Mouse (Mus musculus) retina, postnatal 7 days (tissue): ENCODE results near the gene Rpl7a.

Experiments used
- DNase-seq: peaks from one replicate; pipeline ENCODE4 v3.0.0-alpha.2; 2012; ENCODE audit warnings: low read depth, low spot score

The Rpl7a gene

DNA sequence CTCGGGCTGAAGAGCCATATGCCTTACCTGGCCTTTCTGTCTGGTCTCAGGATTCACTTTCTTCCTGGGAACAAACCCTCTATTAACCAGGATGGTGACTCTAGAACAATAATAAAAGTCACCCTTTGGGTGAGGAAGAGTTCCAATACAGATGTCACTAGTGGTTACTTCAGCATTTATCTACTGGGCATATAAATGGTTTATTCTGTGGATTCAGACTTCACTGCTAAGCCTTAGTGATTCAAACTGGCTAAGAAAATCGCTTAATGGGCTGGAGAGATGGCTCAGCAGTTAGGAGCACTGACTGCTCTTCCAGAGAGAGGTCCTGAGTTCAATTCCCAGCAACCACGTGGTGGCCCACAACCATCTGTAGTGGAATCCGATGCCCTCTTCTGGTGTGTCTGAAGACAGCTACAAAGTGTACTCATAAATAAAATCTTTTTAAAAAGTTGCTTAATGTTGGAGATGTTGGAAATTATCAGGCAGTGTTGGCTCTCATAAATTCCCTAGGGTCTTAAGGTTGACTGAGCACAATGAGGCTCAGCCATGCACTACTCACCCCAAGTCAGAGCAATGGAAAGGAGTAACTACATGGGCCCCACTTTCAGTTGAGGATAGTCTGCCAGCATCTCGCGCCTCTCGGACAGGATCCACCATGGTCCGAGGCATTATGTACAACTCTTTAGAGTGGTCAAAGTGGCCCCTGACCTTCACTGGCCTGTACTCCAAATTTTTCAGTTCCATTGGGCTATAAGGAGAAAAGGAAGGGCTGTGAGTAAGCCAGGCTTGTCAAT, 3.8 kb downstream of the Rpl7a start:
- no peak for DNase-seq

GRCm38 (mm10) chr2:26915927-26916728, 5.6 kb downstream of the Rpl7a start, which contains the start of the genes Surf2 and Surf1:
Gene Surf2 (plus strand): TSS chr2:26916367.
Gene Surf1 (minus strand): TSS chr2:26916530.
- DNase-seq: peak; percentile 71

GRCm38 (mm10) chr2:26916738-26917137, 6.2 kb downstream of the Rpl7a start:
- no peak for DNase-seq

- no peak for DNase-seq
Observed at GRCm38 (mm10) chr2:26919684-26920083, 9.1 kb downstream of the Rpl7a start.

DNA sequence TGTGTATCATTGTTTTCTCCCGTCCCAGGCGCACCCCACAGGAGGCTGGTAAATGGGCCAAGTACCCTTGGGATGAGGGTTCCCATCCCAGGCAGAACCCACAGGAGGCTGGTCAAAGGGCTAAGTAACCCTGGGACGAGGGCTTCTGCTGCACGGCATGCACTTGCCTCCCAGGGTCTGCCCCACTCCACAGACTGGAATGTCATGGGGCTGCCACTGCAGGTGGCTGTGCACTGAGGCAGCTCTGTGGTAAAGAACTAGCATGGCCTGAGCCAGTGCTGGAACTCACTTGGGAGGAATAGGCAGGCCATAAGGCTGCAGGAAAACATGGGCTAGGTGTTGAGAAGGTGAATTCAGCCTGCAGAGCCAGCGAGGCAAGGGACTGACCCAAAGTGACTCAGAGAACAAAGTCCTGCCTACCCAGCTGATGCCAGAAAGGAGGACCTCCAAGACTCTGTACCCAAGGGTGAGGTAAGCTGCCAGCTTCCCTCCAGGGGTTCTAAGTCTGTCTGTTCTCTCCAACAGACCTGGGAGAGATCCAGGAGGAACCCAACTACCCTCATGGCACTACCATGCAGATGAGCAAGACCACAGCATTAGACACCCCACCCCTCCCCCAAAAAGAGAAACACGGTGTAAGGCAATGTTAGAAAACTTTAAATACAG, 9.8 kb downstream of the Rpl7a start:
- DNase-seq: no peak

DNA sequence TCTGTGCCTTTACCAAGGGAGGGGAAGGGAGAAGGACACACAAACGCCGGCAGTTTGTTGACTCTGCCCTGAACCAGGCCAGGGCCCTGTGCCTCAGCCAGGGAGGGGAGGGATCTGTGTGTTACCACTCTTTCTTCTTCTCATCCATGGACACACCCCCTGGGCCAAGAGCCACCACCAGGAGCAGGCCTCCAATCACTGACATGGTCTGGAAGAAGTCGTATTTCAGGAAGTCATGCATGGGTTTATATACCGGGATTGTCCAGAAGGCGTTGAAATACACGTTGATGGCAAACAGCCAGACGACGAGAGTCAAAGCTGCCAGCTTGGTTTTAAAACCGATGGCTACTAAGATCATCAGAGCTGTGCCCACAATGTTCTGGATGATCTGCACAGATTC, 11.2 kb downstream of the Rpl7a start:
- DNase-seq: no peak

DNA sequence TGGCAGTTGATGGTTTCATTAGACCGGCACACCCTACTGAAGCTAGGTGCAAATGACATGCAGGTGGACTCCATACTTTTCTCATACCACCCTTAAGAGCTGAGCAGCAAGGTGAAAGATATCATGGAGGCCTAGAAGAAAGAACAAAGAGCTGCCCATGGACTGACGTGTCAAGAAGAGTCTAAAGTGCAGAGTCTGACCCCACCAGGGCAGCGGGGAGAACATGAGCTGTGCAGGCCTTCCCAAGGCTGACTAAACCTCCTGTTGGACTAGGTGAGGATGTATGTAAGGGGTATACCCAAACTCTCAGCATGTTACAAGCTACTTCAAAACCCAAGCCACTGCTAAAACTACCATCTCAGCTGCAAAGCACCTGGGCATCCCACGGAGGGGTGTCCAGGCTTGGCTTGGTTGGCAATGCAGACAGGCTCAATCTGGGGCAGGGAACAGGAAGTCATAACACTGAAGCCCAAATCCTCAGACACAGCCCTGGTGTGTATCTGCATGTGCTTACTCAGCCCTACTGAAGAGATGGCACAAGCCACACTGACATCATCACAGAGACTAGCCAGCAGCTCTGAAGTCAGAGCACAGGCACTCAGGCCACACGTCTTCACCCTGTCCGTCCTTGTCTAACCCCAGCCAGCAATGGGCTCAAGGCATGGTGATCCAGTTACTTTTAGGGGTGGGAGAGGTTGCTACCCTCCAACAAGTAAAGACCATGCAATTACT, 17.3 kb downstream of the Rpl7a start:
- no peak for DNase-seq

GRCm38 (mm10) chr2:26930390-26930789, 19.8 kb downstream of the Rpl7a start:
- no peak for DNase-seq

- no peak for DNase-seq
Observed at GRCm38 (mm10) chr2:26932473-26933303, 22.1 kb downstream of the Rpl7a start.

GRCm38 (mm10) chr2:26933304-26934055, 22.9 kb downstream of the Rpl7a start, which contains the start of the genes Surf4 and Stkld1:
Gene Surf4 (minus strand): TSS chr2:26933928.
Gene Stkld1 (plus strand): TSS chr2:26934047.
- peak; percentile 91 for DNase-seq

- DNase-seq: no peak
Observed at GRCm38 (mm10) chr2:26935286-26935685, 24.7 kb downstream of the Rpl7a start.

GRCm38 (mm10) chr2:26936425-26936824, 25.9 kb downstream of the Rpl7a start:
- DNase-seq: no peak

GRCm38 (mm10) chr2:26941539-26941938, 31.0 kb downstream of the Rpl7a start:
- no peak for DNase-seq

DNA sequence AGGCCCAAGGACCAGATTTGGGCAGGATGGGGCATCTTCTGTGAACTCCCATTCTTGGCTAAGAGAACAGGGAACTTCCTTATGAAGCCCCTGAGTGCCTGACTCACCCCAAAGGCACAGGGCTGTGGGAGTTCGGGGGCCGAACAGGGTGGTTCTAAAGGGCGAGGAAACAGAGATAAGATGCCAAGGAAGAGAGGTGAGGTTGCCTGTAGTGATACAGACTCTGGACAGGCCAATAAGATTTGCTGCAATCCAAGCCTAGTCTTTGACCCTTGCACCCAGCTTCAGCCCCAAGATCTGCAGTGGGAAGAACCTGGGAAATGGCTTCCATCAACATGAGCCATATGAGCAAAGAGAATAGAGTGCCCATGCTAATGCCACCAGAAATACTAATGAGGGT, 32.7 kb downstream of the Rpl7a start:
- no peak for DNase-seq

GRCm38 (mm10) chr2:26950411-26950810, 39.8 kb downstream of the Rpl7a start:
- DNase-seq: no peak

DNA sequence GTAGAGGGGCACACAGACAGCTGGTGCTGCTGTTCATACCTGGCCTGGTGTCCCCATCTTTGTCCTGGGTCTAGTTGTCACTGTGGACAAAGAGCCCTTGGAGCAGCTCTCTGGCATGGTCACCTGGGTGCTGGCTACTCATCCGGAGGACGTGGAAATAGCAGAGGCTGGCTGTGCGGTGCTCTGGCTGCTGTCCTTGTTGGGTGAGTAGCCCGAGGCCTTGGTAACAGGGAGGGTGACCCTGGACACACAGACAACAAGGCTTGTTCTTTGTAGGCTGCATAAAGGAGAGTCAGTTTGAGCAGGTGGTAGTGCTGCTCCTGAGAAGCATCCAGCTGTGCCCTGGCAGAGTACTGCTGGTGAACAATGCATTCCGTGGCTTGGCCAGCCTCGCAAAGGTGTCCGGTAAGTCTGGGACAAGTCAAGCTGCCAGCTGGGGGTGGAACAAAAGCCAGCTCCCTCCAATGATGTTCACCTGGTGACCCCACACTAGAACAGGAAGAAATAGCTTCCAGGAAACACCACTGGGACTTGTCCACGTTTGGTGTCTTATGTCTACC, 40.9 kb downstream of the Rpl7a start:
- no peak for DNase-seq

- no peak for DNase-seq
Observed at GRCm38 (mm10) chr2:26952193-26952592, 41.6 kb downstream of the Rpl7a start.

GRCm38 (mm10) chr2:26952866-26953265, 42.3 kb downstream of the Rpl7a start:
- DNase-seq: no peak

GRCm38 (mm10) chr2:26954735-26955395, 44.3 kb downstream of the Rpl7a start:
- no peak for DNase-seq
